Mouse (Mus musculus) bone marrow, adult 2 months (tissue): Measurements from ENCODE around the gene Ccdc181. TPM values are rescaled to one million over a fixed set of nuclear protein-coding genes. Genes with fewer than 3 reads are reported as not detected.
"Not testable (repeated sequence)": the region's sequence is repeated elsewhere in the genome, so short reads cannot be mapped to it uniquely, and the experiment has no call there.

Experiments
- H3K27ac ChIP-seq: fragments of 200-500 bp; 2 replicates; pipeline ENCODE4 v1.5.1; 2012; ENCODE audit warnings: low read depth, mild to moderate bottlenecking, control low read depth, inconsistent platforms, low read length; ENCODE audit not compliant: control insufficient read depth, poor library complexity, insufficient read depth
- H3K4me1 ChIP-seq: fragments of 200-500 bp; 2 replicates; pipeline ENCODE4 v1.6.1; 2011; ENCODE audit warnings: low read length; ENCODE audit not compliant: control insufficient read depth, insufficient read depth
- H3K4me3 ChIP-seq: fragments of 200-500 bp; replicated peaks from 2 replicates; pipeline ENCODE3; 2011; ENCODE audit warnings: mild to moderate bottlenecking, low read depth, low read length, control low read depth; ENCODE audit not compliant: control insufficient read depth
- CTCF ChIP-seq: fragments of 200-500 bp; IDR thresholded peaks from 2 replicates; pipeline ENCODE4 v1.5.1; 2011; ENCODE audit warnings: low read length, control low read depth; ENCODE audit not compliant: control insufficient read depth, insufficient read depth
- POLR2A ChIP-seq: fragments of 200-500 bp; IDR thresholded peaks from 2 replicates; pipeline ENCODE4 v1.6.1; 2011; ENCODE audit warnings: low read depth, mild to moderate bottlenecking, control low read depth, low read length, borderline replicate concordance; ENCODE audit not compliant: control insufficient read depth
- WGBS: fragments of 180-500 bp; shearing (Covaris S2); methylation state at CpG from one replicate; pipeline ENCODE4 v1.1.7; 2018; 5-methylcytosine and 5-hydroxymethylcytosine counted together
- polyA plus RNA-seq: library from polyadenylated mRNA; stranded (reverse); fragments of >200 nt; gene quantifications from 2 replicates; pipeline ENCODE4 v1.2.4, GENCODE M21; 2011; ENCODE audit warnings: low replicate concordance; ENCODE audit not compliant: missing spikeins, insufficient read depth, insufficient read length

The Ccdc181 gene
- polyA plus RNA-seq, result 4.7 and 6.6 TPM in 2 replicates

DNA sequence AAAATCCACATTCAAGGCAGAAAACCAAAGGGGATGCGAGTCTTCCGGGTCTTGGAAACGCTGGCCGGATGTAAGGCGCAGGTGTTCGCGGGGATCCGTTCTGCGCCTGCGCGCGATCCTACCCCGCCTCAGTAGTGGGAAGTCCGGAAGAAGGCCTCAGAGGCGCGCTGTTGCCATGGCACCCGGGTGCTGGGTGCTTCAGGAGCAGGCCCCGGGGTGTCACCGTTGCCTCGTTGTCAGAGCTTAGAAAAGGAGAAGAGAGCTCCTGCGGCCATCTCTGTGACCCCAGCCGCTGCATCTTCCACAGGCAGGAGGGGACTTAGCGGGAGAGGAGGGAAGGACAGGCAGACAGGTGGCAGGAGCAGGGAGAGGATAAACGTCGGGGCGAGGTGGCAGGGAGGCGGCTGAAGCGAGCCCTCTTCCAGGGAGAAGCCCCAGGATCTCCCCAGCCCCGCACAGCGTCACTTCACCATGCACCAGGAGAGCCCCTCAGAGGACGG is at the start of gene Ccdc181:
Gene Ccdc181, plus strand, starts transcription at position 131 of the 500 bp plus-strand sequence.
- Histone ChIP-seq H3K4me1 (no peaks in the 10 kb centered on the region; the same call in 1 of the 2 replicates), H3K4me3 (peak within 1 kb of the TSS; percentile 89), H3K27ac (peak within 1 kb of the TSS; percentile 32)
- under 1% methylated on average over 31 of the region's 31 CpGs for WGBS
- TF ChIP-seq CTCF, result no peak
- TF ChIP-seq POLR2A, result no peak

DNA sequence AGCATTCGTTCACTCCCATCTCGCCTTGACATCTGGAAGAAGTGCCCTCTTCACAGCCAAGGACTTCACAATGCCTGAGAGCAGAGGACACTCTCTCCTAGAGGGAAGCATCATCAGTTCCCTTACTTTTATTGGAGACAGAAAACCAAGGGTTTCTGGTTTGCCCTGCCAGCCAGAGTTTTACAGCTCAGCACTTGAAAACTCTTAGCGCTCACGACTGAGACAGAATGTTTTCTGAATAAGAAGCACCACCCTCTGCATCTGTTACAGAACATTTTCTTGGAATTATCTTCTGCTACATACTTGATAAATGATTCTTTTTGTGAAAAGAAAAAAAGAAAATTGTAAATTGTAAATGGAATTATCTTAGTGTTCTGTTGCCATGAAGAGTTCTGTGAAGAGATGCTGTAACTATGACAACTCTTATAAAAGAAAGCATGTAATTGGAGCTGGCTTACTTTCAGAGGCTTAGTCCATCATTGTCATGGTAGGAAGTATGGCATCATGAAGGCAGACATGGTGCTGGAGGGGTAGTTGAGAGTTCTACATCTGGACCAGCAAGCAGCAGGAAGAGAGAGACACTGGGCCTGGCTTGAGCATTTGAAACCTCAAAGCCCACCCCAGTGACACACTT is 43.3 kb upstream of the Ccdc181 start:
- 88% methylated on average over 2 of the region's 4 CpGs for WGBS
- not testable (repeated sequence) for H3K27ac ChIP-seq, H3K4me3 ChIP-seq, H3K4me1 ChIP-seq

DNA sequence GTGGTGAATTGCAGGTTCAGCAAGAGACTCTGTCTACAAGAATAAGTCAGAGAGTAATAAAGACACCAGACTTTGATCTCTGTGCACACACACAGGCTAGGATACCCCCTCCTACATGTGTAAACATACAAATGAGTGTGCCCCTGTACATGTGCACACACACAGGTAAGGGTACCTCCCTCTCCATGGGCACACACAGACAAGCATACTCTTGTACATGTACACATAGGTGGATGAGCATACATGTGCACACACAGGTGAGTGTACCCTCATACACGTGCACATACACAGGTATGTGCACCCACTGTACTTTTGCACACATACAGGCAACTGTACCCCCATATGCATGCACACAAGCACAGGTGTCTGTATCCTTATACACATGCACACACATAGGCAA is 41.9 kb upstream of the Ccdc181 start:
- Histone ChIP-seq H3K27ac (no peak overlapping the region), H3K4me3 (no peak overlapping the region), H3K4me1 (no peaks in the 10 kb centered on the region)
- WGBS, result 74% methylated on average over 1 of the region's 1 CpGs
- TF ChIP-seq CTCF (no peak), POLR2A (no peak)

DNA sequence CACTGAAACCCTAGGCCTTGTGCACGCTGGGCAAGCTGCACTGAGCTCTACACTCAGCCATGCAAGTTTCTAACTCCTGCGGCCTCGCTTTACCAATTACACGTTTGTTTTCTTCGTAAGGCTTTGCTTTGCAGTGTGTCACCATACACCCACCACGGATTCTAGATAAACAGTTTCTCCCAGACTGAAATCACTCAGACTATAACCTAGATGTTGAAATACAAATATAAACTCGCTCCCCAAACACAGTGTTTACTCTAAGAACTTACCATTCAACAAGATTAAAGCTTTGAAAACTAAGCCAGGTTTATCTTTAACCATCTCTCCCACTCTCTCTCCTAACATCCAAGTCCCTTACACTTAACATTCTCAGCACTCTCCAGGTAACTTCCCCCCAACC is 40.3 kb upstream of the Ccdc181 start:
- TF ChIP-seq CTCF (no peak), POLR2A (no peak)
- Histone ChIP-seq H3K4me3 (no peak overlapping the region), H3K27ac (no peak overlapping the region), H3K4me1 (no peaks in the 10 kb centered on the region)
- 80% methylated on average over 7 of the region's 7 CpGs for WGBS

DNA sequence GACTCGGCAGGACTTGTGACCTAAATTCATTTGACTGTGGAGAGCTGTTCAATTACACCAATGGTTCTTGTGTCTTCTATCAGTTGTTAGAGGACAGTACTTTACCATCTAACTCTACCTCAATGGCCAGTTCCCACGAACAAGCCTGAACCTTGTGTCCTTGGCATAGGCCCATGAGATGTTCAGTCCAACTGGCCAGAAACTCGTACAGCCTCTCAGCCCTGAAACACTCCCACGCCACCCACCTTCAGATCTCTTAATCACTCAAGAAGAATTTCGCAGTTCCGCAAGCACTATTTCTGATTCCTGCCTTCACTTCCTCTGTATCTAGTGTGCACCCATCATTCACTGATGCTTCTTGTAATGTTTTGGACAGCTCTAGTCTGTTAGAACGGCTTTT is 39.3 kb upstream of the Ccdc181 start:
- no peak for TF ChIP-seq POLR2A
- no peak for TF ChIP-seq CTCF
- 70% methylated on average over 7 of the region's 7 CpGs for WGBS
- Histone ChIP-seq H3K4me3 (no peak overlapping the region), H3K27ac (no peak overlapping the region), H3K4me1 (no peaks in the 10 kb centered on the region)

DNA sequence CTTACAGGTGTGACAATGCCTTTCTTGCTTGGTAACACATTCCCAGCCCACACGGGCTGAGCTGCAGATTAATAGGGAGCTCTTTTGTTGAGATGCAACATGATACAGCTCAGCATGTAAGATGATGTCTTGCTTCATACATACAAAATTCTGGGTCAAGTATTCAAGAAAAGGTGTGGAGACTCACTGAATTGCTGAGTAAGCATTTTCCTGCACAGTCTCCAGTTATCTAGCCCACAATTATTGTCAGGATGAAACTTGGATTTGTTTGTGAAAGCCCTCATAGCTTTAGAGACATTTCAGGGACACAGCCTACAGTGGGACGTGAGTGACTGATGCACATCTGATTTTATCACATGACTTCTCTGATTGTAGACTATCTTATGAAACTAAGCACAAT is 33.9 kb upstream of the Ccdc181 start:
- no peak for TF ChIP-seq CTCF
- 70% methylated on average over 2 of the region's 2 CpGs for WGBS
- no peak overlapping the region for H3K4me3 ChIP-seq
- no peaks in the 10 kb centered on the region for H3K4me1 ChIP-seq
- no peak overlapping the region for H3K27ac ChIP-seq

DNA sequence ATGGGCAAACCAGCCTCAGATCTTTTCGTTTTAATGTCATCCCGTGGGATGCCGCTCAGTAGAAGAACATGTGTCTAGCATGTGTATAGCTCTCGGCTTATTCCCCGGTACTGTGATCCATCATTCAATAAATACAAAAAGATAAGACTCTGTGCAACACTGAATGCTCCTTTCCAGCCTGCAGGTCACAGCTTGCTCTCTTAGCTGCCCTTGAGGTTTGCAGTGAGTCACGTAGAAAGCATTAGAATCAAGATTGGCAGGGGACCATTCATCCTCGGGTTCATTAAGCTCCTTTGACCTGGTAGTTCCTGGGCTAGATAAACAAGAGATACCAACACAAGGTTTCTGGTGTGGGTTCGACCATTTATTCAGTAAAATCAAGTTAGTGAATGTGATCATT is 32.6 kb upstream of the Ccdc181 start:
- TF ChIP-seq CTCF (no peak), POLR2A (no peak)
- no peak overlapping the region for H3K27ac ChIP-seq
- WGBS, result 78% methylated on average over 8 of the region's 8 CpGs
- peaks cover 1% of the 10 kb centered on the region for H3K4me1 ChIP-seq
- no peak overlapping the region for H3K4me3 ChIP-seq

DNA sequence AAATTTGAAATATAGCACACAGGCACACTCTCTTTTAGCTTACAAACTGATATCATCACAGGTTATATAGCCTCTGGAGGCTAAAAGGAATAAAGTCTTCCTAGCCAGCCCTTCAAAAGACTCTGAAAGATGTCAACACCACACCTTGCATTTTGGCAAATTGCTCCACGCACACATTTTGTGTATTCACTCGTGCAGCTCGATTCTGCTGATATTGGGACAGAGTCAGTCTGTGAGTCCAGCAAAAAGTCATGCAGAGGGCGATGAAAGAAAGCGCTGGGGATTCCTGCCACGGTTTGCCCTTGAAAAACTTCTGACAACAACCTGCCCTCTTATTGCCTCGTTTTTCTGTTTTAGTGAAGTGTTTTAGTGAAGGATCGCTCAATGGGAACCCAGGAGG is 27.9 kb upstream of the Ccdc181 start:
- Histone ChIP-seq H3K4me3 (no peak overlapping the region), H3K4me1 (peaks cover 2% of the 10 kb centered on the region), H3K27ac (no peak overlapping the region)
- 70% methylated on average over 8 of the region's 8 CpGs for whole genome bisulfite sequencing
- no peak for TF ChIP-seq CTCF
- no peak for TF ChIP-seq POLR2A

DNA sequence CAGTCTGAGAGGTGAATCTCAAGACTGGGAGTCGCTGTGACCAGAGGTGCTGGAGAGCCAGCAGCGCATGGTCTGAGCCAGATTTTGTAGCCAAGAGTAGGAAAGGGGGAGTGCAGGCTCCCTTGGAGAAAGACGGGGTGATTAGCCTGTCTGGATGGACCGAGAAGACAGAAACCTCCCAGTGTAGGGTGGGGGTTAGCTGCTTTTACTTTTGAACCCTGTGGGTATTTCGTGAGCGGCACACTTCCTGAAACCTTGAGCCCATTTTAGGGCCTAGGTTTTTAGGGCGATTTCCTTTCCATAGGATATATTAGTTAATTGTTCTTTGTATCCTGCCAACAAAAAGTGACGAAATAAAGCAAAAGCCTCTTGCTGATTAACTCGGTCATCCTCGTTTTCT is 27.4 kb upstream of the Ccdc181 start:
- 15% methylated on average over 10 of the region's 10 CpGs for WGBS
- TF ChIP-seq POLR2A, result no peak
- Histone ChIP-seq H3K4me3 (peak overlapping the region; percentile 5), H3K4me1 (peaks cover 2% of the 10 kb centered on the region), H3K27ac (0 out of 2 replicates have a peak overlapping the region, but pooled peaks have one; percentile 11)
